Mouse (Mus musculus) mature B cell (primary cell): ENCODE data around the gene Spg11.
"Not testable (repeated sequence)": the region's sequence is repeated elsewhere in the genome, so short reads cannot be mapped to it uniquely, and the experiment has no call there.

Experiments
- in situ Hi-C: fragments of 300-500 bp; cut with MboI; formaldehyde crosslinking; loops from 2 replicates; pipeline ENCODE4 v1.14.3; 2019

The Spg11 gene

GRCm38 (mm10) chr2:122066241-122066640 lies 51.9 kb downstream of the Spg11 start:
- in situ Hi-C loops, result no loop called here

GRCm38 (mm10) chr2:122065200-122065969 lies 52.8 kb downstream of the Spg11 start:
- in situ Hi-C loops, result no loop called here

- in situ Hi-C loops, result no loop called here
These were observed 58.6 kb downstream of the Spg11 start for GRCm38 (mm10) chr2:122059365-122060115.

- in situ Hi-C loops, result no loop called here
These were observed 74.3 kb downstream of the Spg11 start for GRCm38 (mm10) chr2:122043926-122044325.

- in situ Hi-C loops, result no loop called here
These were observed 82.1 kb downstream of the Spg11 start for GRCm38 (mm10) chr2:122036064-122036463.

GRCm38 (mm10) chr2:122031970-122032369 lies 86.2 kb downstream of the Spg11 start:
- in situ Hi-C loops, result no loop called here

GRCm38 (mm10) chr2:122028756-122029700 lies 89.2 kb downstream of the Spg11 start:
- in situ Hi-C loops, result no loop called here

GRCm38 (mm10) chr2:122027862-122028755 lies 90.1 kb downstream of the Spg11 start, which contains the start of gene Eif3j1:
Gene Eif3j1, plus strand, starts transcription at chr2:122028546.
- in situ Hi-C loops, result no loop called here

- in situ Hi-C loops, result not testable (repeated sequence)
These were observed 91.1 kb downstream of the Spg11 start for GRCm38 (mm10) chr2:122027091-122027490.

GRCm38 (mm10) chr2:122022284-122022683 lies 95.9 kb downstream of the Spg11 start:
- in situ Hi-C loops, result no loop called here

- in situ Hi-C loops, result no loop called here
These were observed 99.5 kb downstream of the Spg11 start for GRCm38 (mm10) chr2:122018705-122019104.

- in situ Hi-C loops, result no loop called here
These were observed 106.7 kb downstream of the Spg11 start for GRCm38 (mm10) chr2:122011441-122011840.

GRCm38 (mm10) chr2:122008832-122009231 lies 109.4 kb downstream of the Spg11 start:
- in situ Hi-C loops, result no loop called here
